Mouse (Mus musculus) heart, embryonic 11.5 days (tissue): Measurements from ENCODE around the gene Nek9. TPM values are rescaled to one million over a fixed set of nuclear protein-coding genes. Genes with fewer than 3 reads are reported as not detected.
"Not testable (repeated sequence)": the region's sequence is repeated elsewhere in the genome, so short reads cannot be mapped to it uniquely, and the experiment has no call there.

Experiments
- ATAC-seq: fragments of 200-750 bp; cut with Nextera tagmentation; replicated peaks from 2 replicates; pipeline ENCODE4 v1.8.0; 2017; ENCODE audit warnings: moderate library complexity; ENCODE audit not compliant: insufficient number of reproducible peaks, low FRiP score, low TSS enrichment
- H3K27ac ChIP-seq: fragments of 300-500 bp; sonication (generic); 2 replicates; pipeline ENCODE4 v1.5.1; 2014; ENCODE audit warnings: mild to moderate bottlenecking, low read depth, low read length
- H3K27me3 ChIP-seq: fragments of 300-500 bp; sonication (generic); 2 replicates; pipeline ENCODE4 v1.6.1; 2014; ENCODE audit warnings: mild to moderate bottlenecking, low read length, mixed read lengths; ENCODE audit not compliant: control insufficient read depth, insufficient read depth
- H3K36me3 ChIP-seq: fragments of 300-500 bp; sonication (generic); 2 replicates; pipeline ENCODE4 v1.6.1; 2014; ENCODE audit warnings: mild to moderate bottlenecking, low read length, moderate library complexity, mixed read lengths; ENCODE audit not compliant: control insufficient read depth, insufficient read depth
- H3K4me1 ChIP-seq: fragments of 300-500 bp; sonication (generic); 2 replicates; pipeline ENCODE4 v1.6.1; 2014; ENCODE audit warnings: low read length; ENCODE audit not compliant: control insufficient read depth, insufficient read depth
- H3K4me2 ChIP-seq: fragments of 300-500 bp; sonication (generic); 2 replicates; pipeline ENCODE4 v1.6.1; 2014; ENCODE audit warnings: mild to moderate bottlenecking, moderate library complexity
- H3K4me3 ChIP-seq: fragments of 300-500 bp; sonication (generic); 2 replicates; pipeline ENCODE4 v1.5.1; 2014; ENCODE audit warnings: low read depth, low read length
- H3K9ac ChIP-seq: fragments of 300-500 bp; sonication (generic); 2 replicates; pipeline ENCODE4 v1.6.1; 2014; ENCODE audit warnings: mild to moderate bottlenecking, low read depth, low read length, moderate library complexity
- H3K9me3 ChIP-seq: fragments of 300-500 bp; sonication (generic); replicated peaks from 2 replicates; pipeline ENCODE4 v1.6.1; 2016; ENCODE audit warnings: low read length; ENCODE audit not compliant: control insufficient read depth
- WGBS: fragments of 180-500 bp; shearing (Covaris S2); extraction: QIAGEN DNeasy Blood & Tissue Kit; methylation state at CpG from one replicate; pipeline ENCODE4 v1.1.7; 2014; ENCODE audit not compliant: insufficient replicate concordance; 5-methylcytosine and 5-hydroxymethylcytosine counted together
- polyA plus RNA-seq: library from polyadenylated mRNA; unstranded; fragments of >200 nt; fragmentation: Nextera tagmentation; extraction: Ambion mirVana; gene quantifications from 2 replicates; pipeline ENCODE4 v1.2.1, GENCODE M21; 2014

The Nek9 gene
- polyA plus RNA-seq, 1 experiment from 2014 or later = 15.6 TPM

DNA sequence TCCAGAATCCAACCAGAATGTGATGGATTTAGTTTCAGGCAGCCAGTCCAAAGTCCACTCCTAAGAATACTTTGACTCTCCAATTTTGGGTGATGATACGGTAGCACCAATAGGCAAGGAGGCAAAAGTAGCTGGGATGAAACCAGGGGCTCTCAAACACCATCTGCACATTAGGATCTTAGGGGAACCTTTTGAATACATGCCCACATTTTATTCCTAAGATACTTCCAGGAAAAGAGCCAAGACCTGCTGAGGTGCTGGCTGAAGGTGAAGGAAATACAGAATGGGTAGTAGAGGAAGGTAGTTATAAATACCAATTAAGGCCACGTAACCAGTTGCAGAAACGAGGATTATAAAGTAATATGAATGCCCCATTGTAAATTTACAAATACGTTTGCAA is 57.4 kb downstream of the Nek9 start:
- not testable (repeated sequence) for H3K27ac ChIP-seq, H3K4me2 ChIP-seq, ATAC-seq, H3K36me3 ChIP-seq, H3K9me3 ChIP-seq, H3K4me3 ChIP-seq, H3K27me3 ChIP-seq, H3K4me1 ChIP-seq, H3K9ac ChIP-seq
- WGBS = 91% methylated on average over 1 of the region's 4 CpGs

DNA sequence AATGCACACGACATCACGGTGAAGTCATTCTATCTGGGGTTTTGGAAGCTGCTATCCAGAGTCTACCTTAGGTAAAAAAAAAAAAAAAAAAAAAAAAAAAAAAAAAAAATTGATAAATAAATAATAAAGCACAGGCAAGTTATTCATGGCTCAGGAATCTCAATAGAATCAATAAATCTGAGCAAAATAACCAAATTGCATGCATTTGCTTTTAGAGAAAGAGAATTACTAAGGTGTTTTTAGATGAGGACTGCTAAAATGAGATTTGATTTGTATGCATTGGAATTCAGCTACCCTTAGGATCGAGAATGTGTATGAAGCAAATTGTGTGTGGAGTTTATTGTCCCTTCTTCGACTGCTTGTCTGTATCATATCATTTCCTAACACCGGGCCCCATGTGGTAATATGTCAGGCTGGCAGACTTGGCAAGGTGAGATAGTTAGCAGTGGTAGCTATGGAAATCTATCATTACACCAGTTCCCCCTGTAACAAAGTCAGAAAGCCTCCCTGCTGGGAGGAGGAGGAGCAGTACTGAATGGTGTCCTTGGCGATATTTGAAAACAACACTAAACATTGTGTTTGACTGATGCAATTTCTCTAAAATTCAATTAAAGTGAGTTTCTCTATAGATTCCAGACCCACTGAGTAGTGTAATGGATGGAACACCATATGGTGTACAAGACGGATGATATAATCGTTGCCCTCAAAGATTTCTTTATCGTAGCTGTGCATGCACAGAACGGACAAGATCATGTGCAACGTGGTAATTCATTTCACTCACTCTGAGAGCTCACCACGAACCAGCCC is 58.1 kb downstream of the Nek9 start:
- Histone ChIP-seq H3K4me1 (no peaks in the 10 kb centered on the region), H3K9me3 (no peaks in the 10 kb centered on the region), H3K4me2 (peak overlapping the region; percentile 88), H3K27me3 (no peaks in the 10 kb centered on the region), H3K36me3 (no peaks in the 10 kb centered on the region), H3K4me3 (peak overlapping the region; percentile 67), H3K27ac (no peak overlapping the region), H3K9ac (no peak overlapping the region)
- ATAC-seq = no peak
- WGBS = 63% methylated on average over 12 of the region's 12 CpGs

DNA sequence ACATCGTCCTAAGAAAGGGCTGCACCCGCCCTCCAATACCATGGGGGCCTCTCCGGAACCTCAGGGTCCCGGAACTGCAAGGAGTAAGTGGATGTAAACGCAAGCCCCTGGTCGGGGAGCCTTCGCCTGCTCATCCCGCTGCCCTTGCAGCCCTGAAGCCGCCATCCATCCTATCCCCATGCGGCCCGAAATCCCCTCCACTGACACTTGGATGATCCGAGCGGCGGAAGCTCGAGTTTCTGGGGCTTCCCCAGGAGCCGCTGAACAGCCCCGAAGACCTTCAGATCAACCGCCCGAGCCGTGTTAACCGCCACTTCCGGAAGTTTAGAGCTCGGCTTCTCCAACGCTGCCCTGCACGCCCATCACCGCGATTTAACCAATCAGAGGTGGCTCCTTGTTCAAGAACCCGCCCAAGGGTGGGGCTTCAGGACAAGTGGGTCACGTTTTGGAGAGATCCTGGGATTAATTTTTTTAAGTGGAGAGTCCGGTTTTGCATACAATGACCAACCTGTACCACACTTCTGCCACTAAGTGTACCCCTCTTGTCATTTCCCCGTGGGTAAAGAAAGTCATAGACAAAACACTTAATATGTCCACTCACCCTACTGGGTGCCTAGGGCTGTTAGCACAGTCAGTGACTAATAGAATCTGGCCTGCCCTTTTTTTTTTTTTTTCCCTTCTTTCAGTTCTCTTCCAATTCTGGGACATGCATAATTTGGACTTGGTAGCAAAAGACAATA is 58.9 kb downstream of the Nek9 start:
- Histone ChIP-seq H3K9ac (peak overlapping the region; percentile 84), H3K4me3 (peak overlapping the region; percentile 67), H3K4me1 (no peaks in the 10 kb centered on the region), H3K9me3 (no peaks in the 10 kb centered on the region), H3K27ac (peak overlapping the region; percentile 67), H3K36me3 (no peaks in the 10 kb centered on the region), H3K4me2 (peak overlapping the region; percentile 88), H3K27me3 (no peaks in the 10 kb centered on the region)
- WGBS = under 1% methylated on average over 31 of the region's 31 CpGs
- peak; percentile 92 for ATAC-seq

DNA sequence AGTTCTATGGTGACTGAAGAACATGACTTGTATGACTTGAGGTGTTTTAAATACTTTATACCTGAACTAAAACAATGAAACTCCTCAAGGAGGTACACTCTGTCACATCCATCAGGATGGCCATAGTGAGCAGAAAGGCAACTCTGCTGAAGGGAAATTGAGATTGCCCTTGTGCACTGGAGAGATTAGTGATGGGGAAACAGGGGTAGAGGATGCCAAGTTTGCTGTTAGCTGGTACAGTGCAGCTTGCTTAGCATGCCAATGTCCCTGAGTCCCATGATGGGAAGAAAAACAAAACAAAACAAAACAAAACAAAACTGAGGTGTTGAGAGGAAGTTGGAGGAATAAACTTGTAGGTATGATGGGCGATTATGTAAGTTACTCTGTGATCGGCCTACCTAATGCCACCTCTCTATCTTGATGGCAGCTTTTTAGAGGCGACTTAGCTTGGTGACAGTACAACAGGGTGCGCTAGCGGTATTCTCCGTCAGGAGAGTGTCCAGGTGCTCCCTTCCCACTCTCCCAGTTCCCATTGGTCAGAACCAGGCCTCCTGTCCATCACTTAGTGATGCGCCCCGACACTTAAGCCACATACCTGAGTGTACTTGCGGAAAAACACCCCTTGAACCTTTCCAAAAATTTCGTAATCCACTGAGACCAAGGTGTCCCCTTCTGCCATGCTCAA is 59.6 kb downstream of the Nek9 start:
- Histone ChIP-seq H3K4me2 (peak overlapping the region; percentile 88), H3K27me3 (no peaks in the 10 kb centered on the region), H3K27ac (peak overlapping the region; percentile 67), H3K36me3 (no peaks in the 10 kb centered on the region), H3K4me1 (no peaks in the 10 kb centered on the region), H3K4me3 (peak overlapping the region; percentile 67), H3K9ac (peak overlapping the region; percentile 84), H3K9me3 (no peaks in the 10 kb centered on the region)
- ATAC-seq = 0 out of 2 replicates have a peak, but pooled peaks have one; percentile 7
- 7% methylated on average over 10 of the region's 10 CpGs for whole genome bisulfite sequencing

DNA sequence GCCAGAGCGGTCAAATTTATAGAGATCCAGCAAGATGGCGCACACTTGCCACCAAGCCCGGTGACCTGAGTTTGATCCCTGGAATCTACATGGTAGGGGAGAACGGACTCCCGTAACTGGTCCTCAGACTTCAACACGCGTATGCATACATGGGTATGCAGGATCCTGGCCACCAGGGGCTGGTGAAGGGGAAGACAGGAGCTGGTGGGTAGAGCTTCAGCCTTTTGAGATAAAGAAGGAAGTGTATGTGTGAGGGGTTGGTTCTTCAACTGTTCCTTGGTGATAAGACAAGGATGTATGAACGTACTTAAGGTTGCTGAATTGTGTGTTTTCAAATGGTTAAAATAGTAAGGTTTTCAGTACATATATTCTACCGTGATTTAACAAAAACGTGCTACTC is 60.2 kb downstream of the Nek9 start:
- H3K27me3 ChIP-seq = no peaks in the 10 kb centered on the region
- H3K4me1 ChIP-seq = no peaks in the 10 kb centered on the region
- 89% methylated on average over 10 of the region's 10 CpGs for WGBS
- no peak overlapping the region for H3K9ac ChIP-seq
- H3K27ac ChIP-seq = no peak overlapping the region
- H3K36me3 ChIP-seq = no peaks in the 10 kb centered on the region
- H3K4me3 ChIP-seq = no peak overlapping the region
- H3K9me3 ChIP-seq = no peaks in the 10 kb centered on the region
- no peak for ATAC-seq
- no peak overlapping the region for H3K4me2 ChIP-seq

DNA sequence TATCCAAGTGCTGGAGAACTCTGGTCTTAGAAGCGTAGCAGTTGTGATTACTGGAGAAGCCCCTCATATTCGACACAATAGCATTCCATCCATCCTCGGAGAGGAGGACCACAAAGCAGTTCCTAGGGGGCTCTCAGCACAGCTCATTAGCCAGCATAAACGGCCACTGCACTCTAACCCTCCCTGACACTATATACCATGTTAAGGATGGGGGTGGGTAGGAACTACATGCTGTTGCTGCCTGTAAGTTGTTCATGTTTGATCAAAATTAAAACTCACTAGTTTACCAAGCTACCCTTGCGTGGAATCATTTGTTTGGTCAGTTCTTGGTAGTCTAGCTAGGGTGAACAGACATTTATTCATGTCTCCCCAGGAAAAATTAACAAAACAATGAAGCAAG is 62.9 kb downstream of the Nek9 start:
- no peak for ATAC-seq
- no peaks in the 10 kb centered on the region for H3K9me3 ChIP-seq
- WGBS = 79% methylated on average over 5 of the region's 5 CpGs

DNA sequence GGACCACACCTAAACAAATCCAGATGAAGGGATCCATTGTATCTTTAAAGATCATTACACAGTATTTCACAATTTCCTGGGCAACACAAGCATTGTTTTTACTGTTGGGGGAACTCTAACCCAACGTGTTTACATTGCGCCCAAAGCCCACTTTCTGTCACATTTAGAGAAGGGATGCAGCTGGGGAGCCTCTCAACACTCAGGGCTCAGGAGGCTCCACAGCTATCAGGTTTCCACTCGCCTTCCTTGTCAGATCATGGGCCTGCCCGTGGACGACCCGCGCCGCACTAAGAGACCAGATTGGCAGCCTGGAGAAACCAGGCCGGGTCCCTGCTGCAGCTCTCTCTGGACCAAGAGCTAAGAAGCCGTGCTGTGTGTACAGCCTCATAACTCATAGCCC is 65.7 kb downstream of the Nek9 start:
- Histone ChIP-seq H3K27ac (no peak overlapping the region), H3K27me3 (no peaks in the 10 kb centered on the region), H3K9me3 (no peaks in the 10 kb centered on the region), H3K36me3 (no peaks in the 10 kb centered on the region), H3K4me2 (no peak overlapping the region), H3K4me3 (no peak overlapping the region), H3K4me1 (no peaks in the 10 kb centered on the region; the same call in 1 of the 2 replicates), H3K9ac (no peak overlapping the region)
- ATAC-seq = no peak
- 52% methylated on average over 10 of the region's 10 CpGs for WGBS

More for the DNA sequence above, 62.9 kb downstream of the Nek9 start:
- Histone ChIP-seq H3K4me3 (no peak overlapping the region), H3K27ac (no peak overlapping the region), H3K4me1 (no peaks in the 10 kb centered on the region), H3K9ac (no peak overlapping the region), H3K36me3 (no peaks in the 10 kb centered on the region), H3K27me3 (no peaks in the 10 kb centered on the region), H3K4me2 (no peak overlapping the region)

DNA sequence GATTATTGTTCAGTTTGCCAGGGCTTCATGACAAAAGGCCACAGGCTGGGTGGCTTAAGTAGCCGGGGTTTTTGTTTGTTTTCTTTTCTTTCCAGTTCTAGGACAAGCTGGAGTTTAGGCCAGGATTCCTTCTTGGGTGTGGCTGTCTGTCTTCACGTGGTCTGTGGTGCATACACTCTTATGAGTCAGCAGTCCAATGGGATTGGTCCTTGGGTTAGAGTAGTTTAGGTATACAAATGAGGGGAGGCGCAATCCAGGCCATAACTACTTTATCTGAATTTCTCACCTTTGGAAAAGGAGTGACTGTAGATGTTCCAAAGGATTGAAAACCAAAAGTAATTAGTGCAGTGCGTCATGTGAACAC is 67.3 kb downstream of the Nek9 start:
- Histone ChIP-seq H3K4me3 (no peak overlapping the region), H3K36me3 (no peaks in the 10 kb centered on the region), H3K4me1 (no peaks in the 10 kb centered on the region; the same call in 1 of the 2 replicates), H3K4me2 (no peak overlapping the region), H3K27me3 (no peaks in the 10 kb centered on the region), H3K9ac (no peak overlapping the region), H3K9me3 (no peaks in the 10 kb centered on the region), H3K27ac (no peak overlapping the region)
- WGBS = 68% methylated on average over 4 of the region's 4 CpGs
- ATAC-seq = no peak
